Mouse (Mus musculus): ENCODE measurements around the gene 4933405L10Rik. TPM values are rescaled to one million over a fixed set of nuclear protein-coding genes. Genes with fewer than 3 reads are reported as not detected.
A peak's percentile ranks its signal among the peaks of the same experiment; 100 is the strongest.

4933405L10Rik gene
- total RNA-seq, 2 experiments from 2014 or later, result not detected

GRCm38 (mm10) chr8:105699488-105700215 is 7.8 kb upstream of the 4933405L10Rik start:
- no peak for ATAC-seq (replicated peaks; ENCODE audit: low FRiP score, poor library complexity, severe bottlenecking)

- peak; percentile 57 for ATAC-seq (replicated peaks; ENCODE audit: low FRiP score, poor library complexity, severe bottlenecking)
These were observed 6.9 kb upstream of the 4933405L10Rik start for GRCm38 (mm10) chr8:105700566-105700965.

GRCm38 (mm10) chr8:105700966-105701824 is 6.3 kb upstream of the 4933405L10Rik start, which contains the start of the genes Acd and Pard6a:
Acd (minus strand) TSS chr8:105701102.
Pard6a (plus strand) TSS chr8:105701148.
- ATAC-seq (replicated peaks; ENCODE audit: low FRiP score, poor library complexity, severe bottlenecking), result peak; percentile 88

GRCm38 (mm10) chr8:105702001-105702401 is 5.5 kb upstream of the 4933405L10Rik start:
- no peak for ATAC-seq (replicated peaks; ENCODE audit: low FRiP score, poor library complexity, severe bottlenecking)

GRCm38 (mm10) chr8:105702731-105703415 is 4.6 kb upstream of the 4933405L10Rik start:
- no peak for ATAC-seq (replicated peaks; ENCODE audit: low FRiP score, poor library complexity, severe bottlenecking)

GRCm38 (mm10) chr8:105704146-105704812 is 3.2 kb upstream of the 4933405L10Rik start:
- no peak for ATAC-seq (replicated peaks; ENCODE audit: low FRiP score, poor library complexity, severe bottlenecking)

GRCm38 (mm10) chr8:105704955-105705354 is 2.5 kb upstream of the 4933405L10Rik start:
- ATAC-seq (replicated peaks; ENCODE audit: low FRiP score, poor library complexity, severe bottlenecking), result no peak

- ATAC-seq (replicated peaks; ENCODE audit: low FRiP score, poor library complexity, severe bottlenecking), result no peak
These were observed 1.0 kb upstream of the 4933405L10Rik start for GRCm38 (mm10) chr8:105706426-105706825.

- no peak for ATAC-seq (replicated peaks; ENCODE audit: low FRiP score, poor library complexity, severe bottlenecking)
These were observed 1.2 kb downstream of the 4933405L10Rik start for GRCm38 (mm10) chr8:105708675-105709074.

GRCm38 (mm10) chr8:105709317-105709716 is 1.9 kb downstream of the 4933405L10Rik start:
- ATAC-seq (replicated peaks; ENCODE audit: low FRiP score, poor library complexity, severe bottlenecking), result no peak

- ATAC-seq (replicated peaks; ENCODE audit: low FRiP score, poor library complexity, severe bottlenecking), result no peak
These were observed 4.8 kb downstream of the 4933405L10Rik start for GRCm38 (mm10) chr8:105712286-105712685.

GRCm38 (mm10) chr8:105714139-105714538 is 6.7 kb downstream of the 4933405L10Rik start:
- peak; percentile 84 for ATAC-seq (replicated peaks; ENCODE audit: low FRiP score, poor library complexity, severe bottlenecking)

- ATAC-seq (replicated peaks; ENCODE audit: low FRiP score, poor library complexity, severe bottlenecking), result no peak
These were observed 7.6 kb downstream of the 4933405L10Rik start for GRCm38 (mm10) chr8:105715042-105715441.

- no peak for ATAC-seq (replicated peaks; ENCODE audit: low FRiP score, poor library complexity, severe bottlenecking)
These were observed 9.0 kb downstream of the 4933405L10Rik start for GRCm38 (mm10) chr8:105716302-105716945.

- no peak for ATAC-seq (replicated peaks; ENCODE audit: low FRiP score, poor library complexity, severe bottlenecking)
These were observed 12.2 kb downstream of the 4933405L10Rik start for GRCm38 (mm10) chr8:105719637-105720036.

- ATAC-seq (replicated peaks; ENCODE audit: low FRiP score, poor library complexity, severe bottlenecking), result no peak
These were observed 15.4 kb downstream of the 4933405L10Rik start for GRCm38 (mm10) chr8:105722861-105723260.

GRCm38 (mm10) chr8:105725726-105726125 is 18.3 kb downstream of the 4933405L10Rik start:
- ATAC-seq (replicated peaks; ENCODE audit: low FRiP score, poor library complexity, severe bottlenecking), result no peak

- ATAC-seq (replicated peaks; ENCODE audit: low FRiP score, poor library complexity, severe bottlenecking), result peak; percentile 55
These were observed 20.1 kb downstream of the 4933405L10Rik start for GRCm38 (mm10) chr8:105727397-105728124.
